Mouse (Mus musculus): ENCODE measurements around the gene Lig1.

DNA sequence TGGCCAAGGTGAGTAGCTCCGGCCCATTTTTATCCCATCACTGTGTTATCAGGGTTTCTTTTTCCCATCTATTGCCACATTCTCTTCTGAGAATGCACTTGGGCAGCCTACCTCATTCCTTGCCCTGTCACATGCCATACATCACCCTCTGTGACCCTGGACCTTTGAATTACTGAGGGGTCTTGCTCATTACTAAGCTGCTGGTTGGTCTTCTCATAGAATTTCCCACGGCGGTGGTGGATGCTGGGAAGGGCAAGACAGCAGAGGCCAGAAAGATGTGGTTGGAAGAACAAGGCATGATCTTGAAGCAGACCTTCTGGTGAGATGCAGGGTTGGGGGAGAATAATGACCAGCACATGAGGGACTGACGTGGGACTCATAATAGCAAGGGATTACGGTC is 21.7 kb downstream of the Lig1 start:
- no peak for TF ChIP-seq CTCF (IDR thresholded peaks at IDR 0.05; ENCODE audit: control insufficient read depth, insufficient read depth, insufficient replicate concordance, low read depth, low read length)
- no peak for TF ChIP-seq POLR2A (IDR thresholded peaks at IDR 0.05; ENCODE audit: control insufficient read depth, low read depth, low read length)

Data from testis, adult 2 months (tissue).